Mouse (Mus musculus): Measurements from ENCODE around the gene Nr1i2. TPM values are rescaled to one million over a fixed set of nuclear protein-coding genes. Genes with fewer than 3 reads are reported as not detected.

Gene Nr1i2
- polyA plus RNA-seq, 1 experiment from 2014 or later: 13.8 TPM

GRCm38 (mm10) chr16:38282559-38283160, 12.0 kb downstream of the Nr1i2 start:
- Histone ChIP-seq H3K4me3 (ENCODE audit: low read depth, low read length) (no peak overlapping the region), H3K4me2 (ENCODE audit: low read depth, low read length) (peak overlapping the region; percentile 15; the same call in 1 of the 2 replicates), H3K9ac (replicated peaks) (peak overlapping the region; percentile 42; the same call in 1 of the 2 replicates), H3K36me3 (replicated peaks; ENCODE audit: insufficient read depth, low read length) (no peaks in the 10 kb centered on the region; the same call in 1 of the 2 replicates), H3K27me3 (ENCODE audit: insufficient read depth, low read length) (no peaks in the 10 kb centered on the region), H3K27ac (ENCODE audit: low read depth) (peak overlapping the region; percentile 96), H3K9me3 (ENCODE audit: low read length) (no peaks in the 10 kb centered on the region), H3K4me1 (ENCODE audit: insufficient read depth) (peaks cover 13% of the 10 kb centered on the region; the same call in 1 of the 2 replicates)
- ATAC-seq (peak; percentile 65), DNase-seq (no peak)
- 62% methylated on average over 7 of the region's 7 CpGs for WGBS (ENCODE audit: insufficient replicate concordance)
- TF ChIP-seq CTCF (IDR thresholded peaks at IDR 0.05; ENCODE audit: low read depth): no peak
- TF ChIP-seq EP300 (IDR thresholded peaks at IDR 0.05; ENCODE audit: low read depth): peak; percentile 69; the same call in 1 of the 2 replicates

DNA sequence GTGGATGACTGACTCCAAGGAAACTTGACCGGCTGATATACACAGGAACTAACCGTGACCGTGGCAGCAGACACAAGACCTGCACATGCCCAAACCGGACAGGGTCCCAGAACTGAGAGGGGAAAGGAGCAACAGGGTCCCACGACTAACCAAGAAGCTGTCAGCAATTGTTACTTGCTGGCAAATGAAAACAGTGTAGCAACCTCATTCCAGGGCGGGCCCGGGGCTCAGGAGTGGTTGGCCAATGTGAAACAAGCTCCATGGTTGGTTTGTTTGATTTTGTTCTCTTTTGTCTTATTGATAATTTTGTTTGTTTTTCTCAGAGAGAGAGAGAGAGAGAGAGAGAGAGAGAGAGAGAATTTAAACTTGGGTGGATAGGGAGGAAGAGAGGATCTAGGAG, 13.7 kb downstream of the Nr1i2 start:
- Histone ChIP-seq H3K4me3 (ENCODE audit: low read depth, low read length) (no peak overlapping the region), H3K36me3 (replicated peaks; ENCODE audit: insufficient read depth, low read length) (no peaks in the 10 kb centered on the region; the same call in 1 of the 2 replicates), H3K4me2 (ENCODE audit: low read depth, low read length) (no peak overlapping the region), H3K27me3 (ENCODE audit: insufficient read depth, low read length) (no peaks in the 10 kb centered on the region), H3K4me1 (ENCODE audit: insufficient read depth) (peaks cover 10% of the 10 kb centered on the region; the same call in 1 of the 2 replicates), H3K9ac (replicated peaks) (no peak overlapping the region), H3K27ac (ENCODE audit: low read depth) (peak overlapping the region; percentile 93), H3K9me3 (ENCODE audit: low read length) (no peaks in the 10 kb centered on the region)
- WGBS (ENCODE audit: insufficient replicate concordance): 63% methylated on average over 7 of the region's 7 CpGs
- ATAC-seq: peak; percentile 19; the same call in 1 of the 2 replicates
- TF ChIP-seq EP300 (IDR thresholded peaks at IDR 0.05; ENCODE audit: low read depth) (no peak), CTCF (IDR thresholded peaks at IDR 0.05; ENCODE audit: low read depth) (no peak)
- peak; percentile 54 for DNase-seq

DNA sequence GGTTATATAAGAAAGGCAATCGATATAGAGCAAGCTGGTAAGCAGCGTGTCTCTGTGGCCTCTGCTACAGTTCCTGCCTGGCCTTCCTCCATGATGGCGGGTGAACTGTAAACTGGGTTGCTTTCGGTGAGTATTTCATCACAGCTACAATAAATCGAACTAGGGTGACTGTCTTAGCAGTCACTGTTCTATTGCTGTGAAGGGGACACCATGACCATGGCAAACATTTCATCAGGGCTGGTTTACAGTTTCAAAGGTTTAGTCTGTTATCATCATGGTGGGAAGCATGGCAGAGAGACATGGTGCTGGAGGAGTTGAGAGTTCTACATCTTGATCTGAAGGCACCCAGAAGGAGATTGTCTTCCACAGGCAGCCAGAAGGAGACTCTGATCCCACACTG, 14.8 kb downstream of the Nr1i2 start:
- 57% methylated on average over 5 of the region's 5 CpGs for WGBS (ENCODE audit: insufficient replicate concordance)
- Histone ChIP-seq H3K9ac (replicated peaks) (no peak overlapping the region), H3K36me3 (replicated peaks; ENCODE audit: insufficient read depth, low read length) (no peaks in the 10 kb centered on the region; the same call in 1 of the 2 replicates), H3K9me3 (ENCODE audit: low read length) (no peaks in the 10 kb centered on the region), H3K4me1 (ENCODE audit: insufficient read depth) (0 out of 2 replicates have a peak, but pooled peaks cover 3% of the 10 kb centered on the region), H3K27ac (ENCODE audit: low read depth) (peak overlapping the region; percentile 93), H3K4me3 (ENCODE audit: low read depth, low read length) (no peak overlapping the region), H3K4me2 (ENCODE audit: low read depth, low read length) (no peak overlapping the region), H3K27me3 (ENCODE audit: insufficient read depth, low read length) (no peaks in the 10 kb centered on the region)
- DNase-seq: peak; percentile 51
- peak; percentile 80 for ATAC-seq
- no peak for TF ChIP-seq CTCF (IDR thresholded peaks at IDR 0.05; ENCODE audit: low read depth)
- peak; percentile 88 for TF ChIP-seq EP300 (IDR thresholded peaks at IDR 0.05; ENCODE audit: low read depth)

GRCm38 (mm10) chr16:38274737-38275136, 19.9 kb downstream of the Nr1i2 start:
- ATAC-seq: no peak
- no peak overlapping the region for H3K9ac ChIP-seq (replicated peaks)
- no peaks in the 10 kb centered on the region for H3K36me3 ChIP-seq (replicated peaks; ENCODE audit: insufficient read depth, low read length)
- H3K4me1 ChIP-seq (ENCODE audit: insufficient read depth): no peaks in the 10 kb centered on the region
- TF ChIP-seq CTCF (IDR thresholded peaks at IDR 0.05; ENCODE audit: low read depth) (no peak), EP300 (IDR thresholded peaks at IDR 0.05; ENCODE audit: low read depth) (no peak)
- WGBS (ENCODE audit: insufficient replicate concordance): 71% methylated on average over 2 of the region's 2 CpGs
- H3K27me3 ChIP-seq (ENCODE audit: insufficient read depth, low read length): no peaks in the 10 kb centered on the region
- no peak overlapping the region for H3K27ac ChIP-seq (ENCODE audit: low read depth)
- H3K9me3 ChIP-seq (ENCODE audit: low read length): no peaks in the 10 kb centered on the region
- H3K4me2 ChIP-seq (ENCODE audit: low read depth, low read length): no peak overlapping the region
- no peak for DNase-seq
- no peak overlapping the region for H3K4me3 ChIP-seq (ENCODE audit: low read depth, low read length)

GRCm38 (mm10) chr16:38272483-38272882, 22.1 kb downstream of the Nr1i2 start:
- TF ChIP-seq CTCF (IDR thresholded peaks at IDR 0.05; ENCODE audit: low read depth) (no peak), EP300 (IDR thresholded peaks at IDR 0.05; ENCODE audit: low read depth) (no peak)
- Histone ChIP-seq H3K27me3 (ENCODE audit: insufficient read depth, low read length) (no peaks in the 10 kb centered on the region), H3K4me1 (ENCODE audit: insufficient read depth) (no peaks in the 10 kb centered on the region), H3K27ac (ENCODE audit: low read depth) (no peak overlapping the region), H3K9ac (replicated peaks) (no peak overlapping the region), H3K4me2 (ENCODE audit: low read depth, low read length) (no peak overlapping the region), H3K36me3 (replicated peaks; ENCODE audit: insufficient read depth, low read length) (no peaks in the 10 kb centered on the region), H3K9me3 (ENCODE audit: low read length) (no peaks in the 10 kb centered on the region), H3K4me3 (ENCODE audit: low read depth, low read length) (no peak overlapping the region)
- 75% methylated on average over 5 of the region's 5 CpGs for WGBS (ENCODE audit: insufficient replicate concordance)
- no peak for ATAC-seq
- no peak for DNase-seq

GRCm38 (mm10) chr16:38271601-38272000, 23.0 kb downstream of the Nr1i2 start:
- TF ChIP-seq CTCF (IDR thresholded peaks at IDR 0.05; ENCODE audit: low read depth): no peak
- TF ChIP-seq EP300 (IDR thresholded peaks at IDR 0.05; ENCODE audit: low read depth): no peak
- no peak overlapping the region for H3K4me3 ChIP-seq (ENCODE audit: low read depth, low read length)
- WGBS (ENCODE audit: insufficient replicate concordance): 49% methylated on average over 3 of the region's 3 CpGs
- no peak for DNase-seq
- no peak for ATAC-seq
- H3K4me2 ChIP-seq (ENCODE audit: low read depth, low read length): no peak overlapping the region
- H3K9me3 ChIP-seq (ENCODE audit: low read length): no peaks in the 10 kb centered on the region
- H3K27ac ChIP-seq (ENCODE audit: low read depth): no peak overlapping the region
- no peaks in the 10 kb centered on the region for H3K36me3 ChIP-seq (replicated peaks; ENCODE audit: insufficient read depth, low read length)
- no peaks in the 10 kb centered on the region for H3K27me3 ChIP-seq (ENCODE audit: insufficient read depth, low read length)
- no peaks in the 10 kb centered on the region for H3K4me1 ChIP-seq (ENCODE audit: insufficient read depth)
- H3K9ac ChIP-seq (replicated peaks): no peak overlapping the region

Data from liver, postnatal 0 days (tissue).